Mouse (Mus musculus) cortical plate, adult 2 months (tissue): ENCODE measurements around the gene Dennd1c.

Source experiments
- CTCF ChIP-seq: fragments of 200-500 bp; IDR thresholded peaks from 2 replicates; pipeline ENCODE4 v1.5.1; 2011; ENCODE audit warnings: mild to moderate bottlenecking, control low read depth, low read length; ENCODE audit not compliant: insufficient read depth; ENCODE audit errors: extremely low read depth
- POLR2A ChIP-seq: fragments of 200-500 bp; IDR thresholded peaks from 2 replicates; pipeline ENCODE4 v1.6.1; 2011; ENCODE audit warnings: mild to moderate bottlenecking, low read length, control low read depth; ENCODE audit not compliant: insufficient read depth; ENCODE audit errors: extremely low read depth

GRCm38 (mm10) chr17:57123192-57124118, 45.1 kb upstream of the Dennd1c start:
- no peak for TF ChIP-seq CTCF
- no peak for TF ChIP-seq POLR2A
